Mouse (Mus musculus): ENCODE data around the gene Adora2b.
"Not testable (repeated sequence)": the region's sequence is repeated elsewhere in the genome, so short reads cannot be mapped to it uniquely, and the experiment has no call there.

The Adora2b gene

GRCm38 (mm10) chr11:62264018-62264417, 15.2 kb downstream of the Adora2b start:
- DNase-seq (ENCODE audit: low spot score in 2 of 2), result no peak

GRCm38 (mm10) chr11:62265642-62266041, 16.9 kb downstream of the Adora2b start:
- DNase-seq (ENCODE audit: low spot score in 2 of 2), result no peak

GRCm38 (mm10) chr11:62266466-62267214, 17.9 kb downstream of the Adora2b start:
- DNase-seq (ENCODE audit: low spot score in 2 of 2), result no peak

GRCm38 (mm10) chr11:62268381-62268780, 19.6 kb downstream of the Adora2b start:
- no peak for DNase-seq (ENCODE audit: low spot score in 2 of 2)

GRCm38 (mm10) chr11:62269097-62269496, 20.3 kb downstream of the Adora2b start:
- no peak for DNase-seq (ENCODE audit: low spot score in 2 of 2)

GRCm38 (mm10) chr11:62270851-62271250, 22.1 kb downstream of the Adora2b start:
- DNase-seq (ENCODE audit: low spot score in 2 of 2), result no peak

GRCm38 (mm10) chr11:62277086-62277485, 28.3 kb downstream of the Adora2b start:
- no peak for DNase-seq (ENCODE audit: low spot score in 2 of 2)

- peak; percentile 25 to 63 for DNase-seq (ENCODE audit: low spot score in 2 of 2)
Observed at GRCm38 (mm10) chr11:62278027-62278426, 29.2 kb downstream of the Adora2b start.

- DNase-seq (ENCODE audit: low spot score in 2 of 2), result peak; percentile 84 to 88
Observed at GRCm38 (mm10) chr11:62280675-62281600, 32.2 kb downstream of the Adora2b start, which contains the start of the genes Zswim7 and Ttc19. Gene Zswim7, minus strand, starts transcription at chr11:62281375. Gene Ttc19, plus strand, starts transcription at chr11:62281473.

GRCm38 (mm10) chr11:62281601-62281997, 32.8 kb downstream of the Adora2b start:
- no peak for DNase-seq (ENCODE audit: low spot score in 2 of 2)

- not testable (repeated sequence) for DNase-seq (ENCODE audit: low spot score in 2 of 2)
Observed at GRCm38 (mm10) chr11:62284020-62284419, 35.2 kb downstream of the Adora2b start.

GRCm38 (mm10) chr11:62285020-62285419, 36.2 kb downstream of the Adora2b start:
- no peak for DNase-seq (ENCODE audit: low spot score in 2 of 2)

- no peak for DNase-seq (ENCODE audit: low spot score in 2 of 2)
Observed at GRCm38 (mm10) chr11:62287700-62288099, 38.9 kb downstream of the Adora2b start.

- no peak for DNase-seq (ENCODE audit: low spot score in 2 of 2)
Observed at GRCm38 (mm10) chr11:62294121-62294520, 45.3 kb downstream of the Adora2b start.

- no peak for DNase-seq (ENCODE audit: low spot score in 2 of 2)
Observed at GRCm38 (mm10) chr11:62298883-62299282, 50.1 kb downstream of the Adora2b start.

- no peak for DNase-seq (ENCODE audit: low spot score in 2 of 2)
Observed at GRCm38 (mm10) chr11:62305866-62306265, 57.1 kb downstream of the Adora2b start.

- DNase-seq (ENCODE audit: low spot score in 2 of 2), result no peak
Observed at GRCm38 (mm10) chr11:62309296-62309695, 60.5 kb downstream of the Adora2b start.

GRCm38 (mm10) chr11:62314984-62315383, 66.2 kb downstream of the Adora2b start:
- DNase-seq (ENCODE audit: low spot score in 2 of 2), result no peak

All from frontal cortex, postnatal 14 days (tissue).